Mouse (Mus musculus): Measurements from ENCODE around the gene Kremen1. TPM values are rescaled to one million over a fixed set of nuclear protein-coding genes. Genes with fewer than 3 reads are reported as not detected.
A peak's percentile ranks its signal among the peaks of the same experiment; 100 is the strongest.

Kremen1 gene
- total RNA-seq, 2 experiments from 2014 or later: 39.4 to 58.7 TPM

- peak within 1 kb of the TSS; percentile 72 for H3K4me3 ChIP-seq
Measured at GRCm38 (mm10) chr11:5151680-5152337, 109.5 kb downstream of the Kremen1 start, which contains the start of gene Emid1. Gene Emid1 (minus strand): TSS chr11:5152257.

GRCm38 (mm10) chr11:5151247-5151630 lies 110.1 kb downstream of the Kremen1 start:
- peak overlapping the region; percentile 72 for H3K4me3 ChIP-seq
- H3K27ac ChIP-seq: peak overlapping the region; percentile 72
- no peak for DNase-seq
- TF ChIP-seq CTCF (IDR thresholded peaks at IDR 0.05): no peak
- intact Hi-C loops (cut with DNase I): no loop called here

More at GRCm38 (mm10) chr11:5151680-5152337, 109.5 kb downstream of the Kremen1 start, which contains the start of gene Emid1:
- no peak for DNase-seq
- TF ChIP-seq CTCF (IDR thresholded peaks at IDR 0.05): no peak
- peak within 1 kb of the TSS; percentile 72 for H3K27ac ChIP-seq
- intact Hi-C loops (cut with DNase I): no loop called here

- DNase-seq: no peak
- no peak overlapping the region for H3K4me3 ChIP-seq
- peak overlapping the region; percentile 54 for H3K27ac ChIP-seq
- intact Hi-C loops (cut with DNase I): no loop called here
- no peak for TF ChIP-seq CTCF (IDR thresholded peaks at IDR 0.05)
Measured at GRCm38 (mm10) chr11:5150416-5151246, 110.7 kb downstream of the Kremen1 start.

- Histone ChIP-seq H3K4me3 (no peak overlapping the region), H3K27ac (peak overlapping the region; percentile 13; the same call in 1 of the 2 replicates)
- intact Hi-C loops (cut with DNase I): no loop called here
- no peak for TF ChIP-seq CTCF (IDR thresholded peaks at IDR 0.05)
- no peak for DNase-seq
Measured at GRCm38 (mm10) chr11:5149955-5150354, 111.4 kb downstream of the Kremen1 start.

- no peak overlapping the region; the same call in 1 of the 2 replicates for H3K4me3 ChIP-seq
- no peak for DNase-seq
- H3K27ac ChIP-seq: no peak overlapping the region; the same call in 1 of the 2 replicates
- intact Hi-C loops (cut with DNase I): no loop called here
- TF ChIP-seq CTCF (IDR thresholded peaks at IDR 0.05): no peak
Measured at GRCm38 (mm10) chr11:5149249-5149648, 112.1 kb downstream of the Kremen1 start.

GRCm38 (mm10) chr11:5145600-5145999 lies 115.8 kb downstream of the Kremen1 start:
- DNase-seq: no peak
- TF ChIP-seq CTCF (IDR thresholded peaks at IDR 0.05): no peak
- Histone ChIP-seq H3K27ac (no peak overlapping the region), H3K4me3 (no peak overlapping the region)
- intact Hi-C loops (cut with DNase I): no loop called here

GRCm38 (mm10) chr11:5141965-5142364 lies 119.4 kb downstream of the Kremen1 start:
- H3K27ac ChIP-seq: no peak overlapping the region
- no peak for DNase-seq
- intact Hi-C loops (cut with DNase I): no loop called here
- H3K4me3 ChIP-seq: no peak overlapping the region
- no peak for TF ChIP-seq CTCF (IDR thresholded peaks at IDR 0.05)

Other genes with a start within 250 kb of the Kremen1 start
- not detected for gene Rasl10a, start 203.4 kb downstream of the Kremen1 start, total RNA-seq (2021)
- gene Gas2l1, start 196.2 kb downstream of the Kremen1 start, total RNA-seq (2021): 1 to 10 TPM; 3.6 to 5.0 TPM
- 10 to 100 TPM; 24.1 to 32.1 TPM for gene Rhbdd3, start 162.6 kb downstream of the Kremen1 start, total RNA-seq (2021)
- gene Ewsr1, start 162.3 kb downstream of the Kremen1 start, total RNA-seq (2021): 10 to 100 TPM; 79.3 to 86.5 TPM
- gene Emid1, start 109.3 kb downstream of the Kremen1 start, total RNA-seq (2021): 10 to 100 TPM in 1 of 2 experiments, 1 to 10 TPM in 1; 5.4 to 10.9 TPM
- 1 to 10 TPM; 5.7 to 6.9 TPM for gene Znrf3, start 183.3 kb upstream of the Kremen1 start, total RNA-seq (2021)

All from gastrocnemius, adult 2 months (tissue).